Mouse (Mus musculus) cerebellum, adult 9-10 months (tissue): ENCODE data around the gene Flrt3.

Experiments
- DNase-seq: peaks from one replicate; pipeline ENCODE4 v3.0.0; 2022

Flrt3 gene

DNA sequence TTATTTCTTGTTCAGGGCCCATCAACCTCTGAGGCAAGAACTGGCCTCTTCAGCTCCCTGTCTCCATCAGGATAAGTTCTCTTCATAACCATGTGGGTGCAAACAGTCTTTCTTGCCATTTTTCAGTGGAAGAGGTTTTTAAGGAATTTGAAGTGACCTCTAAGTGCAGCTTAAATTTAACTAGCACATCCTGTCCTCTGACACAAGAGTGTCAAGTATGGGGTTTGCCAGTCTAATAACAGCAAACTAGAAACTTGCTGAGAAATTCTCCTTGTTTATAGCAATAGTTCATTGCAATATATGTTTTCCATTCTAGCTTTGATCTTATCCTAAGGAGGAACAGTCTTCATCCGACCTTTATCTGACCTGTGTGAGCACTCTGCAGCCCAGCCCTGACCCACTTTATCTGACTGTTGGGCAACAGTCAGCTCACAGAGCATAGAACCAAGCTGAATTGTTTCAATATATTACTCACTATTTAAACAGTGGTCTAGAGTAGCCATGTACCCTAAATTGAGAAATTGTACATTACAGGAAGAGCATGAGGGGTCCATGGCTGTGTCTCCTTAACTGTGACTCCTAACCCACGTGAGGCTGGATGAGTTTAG, 49.4 kb downstream of the Flrt3 start:
- no peak for DNase-seq

DNA sequence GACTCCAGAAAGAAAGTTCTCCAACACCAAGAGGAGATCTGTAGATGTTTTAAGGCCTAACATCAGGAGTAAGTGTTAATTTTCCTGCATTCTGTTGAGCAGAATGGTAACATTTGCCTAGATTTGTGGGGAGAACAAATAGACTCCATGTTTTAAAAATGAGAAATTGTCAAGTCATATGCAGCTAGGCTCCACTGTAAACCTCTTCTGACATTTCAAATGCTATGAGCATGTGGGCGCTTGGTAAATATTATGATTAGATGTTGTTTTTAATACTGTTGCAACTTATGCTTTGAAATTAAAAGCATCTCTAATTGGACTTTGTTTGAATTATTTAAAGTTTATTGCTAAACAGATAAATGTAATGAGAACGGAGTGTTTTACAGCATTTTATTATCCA, 55.8 kb downstream of the Flrt3 start:
- no peak for DNase-seq
